Mouse (Mus musculus) heart, postnatal 10 days (tissue): ENCODE measurements at regions not wholly inside any gene's neighbourhood (a gene's known extent, or its start where the extent isn't known, plus 50 kb on each side); places are given as distances from the start of the nearest gene placed in this dataset.

Experiments used
- DNase-seq, 2 experiments: peaks; one replicate each; pipeline ENCODE4 v3.0.0; 2021
- intact Hi-C: fragments of 180-260 bp; cut with DNase I; formaldehyde crosslinking; loops from one replicate; pipeline ENCODE4 v1.15.1; 2025

DNA sequence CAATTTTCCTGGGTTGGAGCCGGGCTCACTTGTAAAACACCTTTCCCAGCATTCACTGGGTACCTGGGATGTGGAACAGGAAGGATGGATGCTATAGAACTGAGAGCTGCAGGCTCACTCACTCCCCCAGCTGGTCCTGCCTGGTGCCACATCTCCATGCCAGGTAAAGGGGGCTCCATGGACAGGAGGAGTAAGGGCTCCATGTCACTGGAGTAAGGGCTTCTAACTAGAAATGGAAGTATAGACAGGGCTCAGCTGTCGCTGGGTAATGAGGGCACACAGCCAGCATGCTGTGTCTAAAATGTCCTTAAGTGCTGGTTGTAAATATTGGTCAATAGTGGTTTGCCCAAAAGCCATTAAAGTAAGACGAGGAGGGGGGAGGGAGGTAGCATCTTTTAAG lies 99.4 kb upstream of the Gpr12 start:
- no peak for DNase-seq
- intact Hi-C loops = no loop called here

DNA sequence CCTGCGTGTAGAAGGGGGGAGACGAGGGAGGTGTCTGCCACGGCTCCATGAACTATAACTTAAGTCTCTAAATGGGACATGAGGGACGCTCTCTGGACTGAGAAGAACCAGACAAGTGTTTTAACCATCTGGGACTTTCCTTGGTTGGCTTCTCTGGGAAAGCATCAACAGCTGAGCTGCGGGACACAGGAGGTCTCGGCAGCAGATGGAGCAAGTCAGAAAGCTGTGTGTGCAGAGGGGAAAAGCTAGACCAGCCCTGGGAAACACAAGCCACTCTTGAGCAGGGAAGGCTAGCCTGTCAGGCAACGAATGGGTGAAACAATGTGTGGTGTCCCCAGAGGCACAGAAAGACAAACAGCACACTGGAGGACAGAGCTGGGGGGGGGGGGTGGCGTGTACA lies 98.5 kb upstream of the Gpr12 start:
- intact Hi-C loops = no loop called here
- DNase-seq = no peak

DNA sequence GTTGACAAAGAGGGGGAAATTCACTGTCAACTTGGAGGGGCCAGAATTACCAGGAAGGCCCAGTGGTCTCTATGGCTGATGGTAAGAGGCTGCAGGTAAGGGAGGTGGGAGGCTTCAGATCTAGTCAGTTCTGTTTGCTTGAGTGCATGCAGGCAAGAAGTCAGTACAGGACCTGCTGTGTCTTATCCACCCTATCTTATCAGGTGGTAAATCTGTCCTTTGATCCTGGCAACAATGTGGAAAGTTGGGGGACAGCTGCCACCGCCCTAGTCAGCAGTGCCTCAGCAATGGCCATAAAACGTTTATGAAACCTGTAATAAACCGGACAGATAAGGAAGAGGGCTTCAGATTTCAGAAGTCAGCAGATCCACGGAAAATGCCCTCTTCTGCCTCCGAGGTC lies 97.9 kb upstream of the Gpr12 start:
- intact Hi-C loops = no loop called here
- no peak for DNase-seq

DNA sequence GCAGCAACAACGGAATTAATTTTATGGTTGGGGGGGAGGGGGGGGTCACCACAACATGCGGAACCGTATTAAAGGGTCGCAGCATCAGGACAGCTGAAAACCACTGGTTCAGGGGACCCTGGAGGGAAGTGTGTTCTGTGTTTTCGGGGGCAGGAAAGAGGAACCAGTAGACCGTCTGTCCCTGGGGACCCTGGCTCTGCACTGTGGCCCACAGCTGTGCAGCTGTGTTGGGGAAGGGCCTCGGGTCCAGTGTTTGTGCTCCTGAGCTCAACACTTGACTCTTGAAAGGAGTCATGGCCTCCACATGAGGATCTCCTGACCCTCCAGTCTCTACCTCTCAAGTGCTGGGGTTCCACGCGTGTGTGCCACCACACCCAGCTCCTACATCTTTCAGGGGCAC lies 96.5 kb upstream of the Gpr12 start:
- intact Hi-C loops = no loop called here

DNA sequence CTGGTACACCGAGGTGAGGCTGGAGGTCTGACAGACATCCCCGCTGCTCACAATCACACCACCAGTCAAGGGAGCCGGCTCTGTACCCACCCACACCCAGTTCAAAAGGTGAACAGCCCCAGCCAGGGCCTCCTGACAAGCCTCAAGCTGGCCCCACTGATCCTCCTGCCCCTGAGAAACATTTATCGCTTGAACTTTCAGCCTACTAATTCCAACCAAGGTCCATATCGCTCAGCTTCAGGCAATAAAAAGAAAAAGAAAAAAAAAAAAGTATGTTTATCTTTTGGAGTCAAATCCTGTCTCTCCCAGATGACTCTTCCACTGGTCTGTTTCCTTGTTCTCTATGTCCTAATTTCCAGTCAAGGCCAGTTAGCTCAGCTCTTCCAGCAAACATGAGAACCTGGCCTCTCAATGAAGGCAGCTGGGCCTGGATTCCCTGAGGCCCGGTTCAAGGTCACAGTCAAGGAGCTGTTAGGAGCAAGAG lies 94.2 kb upstream of the Gpr12 start:
- DNase-seq = peak in 1 of 2 experiments; percentile 27
- intact Hi-C loops = loop anchor here (10.0 kb wide), 2 partner anchors 546 to 636 kb away; no protein-coding TSS in a partner anchor

More for the DNA sequence above, 96.5 kb upstream of the Gpr12 start:
- DNase-seq = peak in 1 of 2 experiments; percentile 46

DNA sequence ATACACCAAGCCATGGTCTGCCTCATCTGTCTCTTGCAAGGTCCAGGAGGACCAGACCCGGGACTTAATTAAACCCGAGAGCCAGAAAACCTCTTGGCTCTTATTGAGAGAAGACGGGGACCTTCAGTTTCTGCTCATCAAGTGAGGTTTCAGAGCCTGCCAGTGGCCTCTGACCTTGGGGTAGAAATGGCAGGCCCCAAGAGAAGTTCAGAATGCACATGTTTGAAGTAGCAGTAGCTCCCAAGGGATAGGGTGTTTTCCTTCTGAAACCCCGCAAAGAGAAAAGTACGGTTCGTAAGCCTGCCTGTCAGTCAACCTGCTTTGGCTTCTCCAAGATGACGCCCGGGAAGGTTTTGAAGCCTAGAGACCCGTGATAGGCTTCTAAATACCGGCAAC lies 93.7 kb upstream of the Gpr12 start:
- no peak for DNase-seq
- intact Hi-C loops = loop anchor here (10.0 kb wide), 2 partner anchors 546 to 636 kb away; no protein-coding TSS in a partner anchor

DNA sequence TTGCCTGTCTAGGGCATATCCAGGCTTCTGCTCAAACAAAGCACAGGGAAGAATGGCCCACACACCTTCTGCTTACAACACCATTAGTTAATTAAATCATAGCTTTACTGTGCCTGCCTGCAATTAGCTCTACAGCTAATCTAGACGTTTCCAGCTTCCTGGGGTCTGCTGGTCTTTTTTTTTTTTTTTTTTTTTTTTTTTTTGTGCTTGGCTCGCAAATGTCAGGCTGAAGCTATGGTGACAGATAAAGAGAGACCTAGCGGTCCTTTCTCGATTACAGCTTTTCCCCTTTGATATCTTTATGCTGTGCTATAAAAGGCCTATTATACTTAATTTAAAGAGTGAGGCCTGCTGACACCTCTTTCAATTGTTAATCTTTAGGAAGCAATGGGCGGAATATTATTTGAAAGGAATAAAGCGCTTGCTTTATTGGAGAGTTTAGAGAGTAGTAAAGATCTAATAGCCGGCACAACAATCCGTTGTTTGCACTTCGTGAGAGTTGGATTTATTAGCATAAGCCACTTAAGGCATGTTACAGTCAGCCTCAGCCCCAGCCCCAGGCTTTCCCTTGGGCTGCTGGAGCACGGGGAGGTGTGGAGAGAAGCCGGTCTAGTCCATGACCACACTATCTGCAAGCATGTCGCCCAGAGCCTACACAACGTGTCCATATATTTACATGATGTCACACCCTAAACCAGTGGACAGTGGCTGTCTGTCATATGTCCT lies 93.2 kb upstream of the Gpr12 start:
- no peak for DNase-seq
- intact Hi-C loops = loop anchor here (10.0 kb wide), 2 partner anchors 547 to 637 kb away; no protein-coding TSS in a partner anchor

DNA sequence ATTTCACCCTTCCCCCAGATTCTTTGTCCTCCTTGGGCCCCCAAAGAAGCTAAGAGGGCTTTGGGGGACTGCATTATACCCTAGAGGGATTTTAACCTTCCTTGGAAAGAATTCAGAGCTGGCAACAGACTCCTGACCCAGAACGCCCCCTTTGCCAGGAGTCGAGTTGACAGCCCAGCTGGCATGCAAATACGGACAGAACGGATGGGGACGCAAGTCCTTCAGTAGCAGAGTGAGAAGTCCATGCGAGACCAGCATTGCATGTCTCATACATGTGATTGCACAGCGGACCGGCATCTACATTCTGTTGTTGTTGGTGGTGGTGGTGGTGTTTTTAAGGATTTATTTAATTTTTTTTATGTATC lies 92.1 kb upstream of the Gpr12 start:
- no peak for DNase-seq
- intact Hi-C loops = loop anchor here (10.0 kb wide), 2 partner anchors 548 to 638 kb away; no protein-coding TSS in a partner anchor

DNA sequence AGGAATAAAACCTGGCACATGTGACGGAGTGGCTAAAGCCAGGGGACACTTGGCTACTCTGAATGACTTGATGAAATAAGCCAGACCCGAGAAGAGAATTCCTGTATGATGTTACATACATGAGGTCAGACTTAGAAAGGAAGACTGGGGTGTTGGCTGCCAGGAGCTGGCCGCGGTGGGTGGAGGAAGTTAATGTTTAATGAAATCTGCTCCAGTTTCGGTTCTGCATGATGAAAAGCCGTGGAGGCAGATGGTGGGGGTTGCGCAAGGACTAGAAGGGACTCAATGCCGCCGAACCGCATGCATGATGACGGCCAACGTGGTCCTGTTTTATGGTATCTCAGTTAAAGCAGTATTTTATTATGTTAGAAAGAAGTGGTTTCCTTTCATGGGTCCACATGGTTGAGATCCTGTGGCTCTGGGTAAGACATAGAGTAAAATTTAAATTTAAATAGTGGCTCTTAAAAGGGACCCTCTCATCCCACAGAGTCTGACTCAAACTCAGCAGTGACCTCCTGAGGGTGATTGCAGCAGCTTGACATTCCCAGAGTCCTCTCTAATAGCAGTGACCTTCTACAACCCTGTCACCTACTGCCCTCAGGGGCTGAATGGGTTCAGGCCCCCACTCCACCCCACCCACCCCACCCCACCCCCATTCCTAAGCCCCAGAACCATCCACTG lies 91.6 kb upstream of the Gpr12 start:
- intact Hi-C loops = loop anchor here (10.0 kb wide), 2 partner anchors 548 to 638 kb away; no protein-coding TSS in a partner anchor
- DNase-seq = peak; percentile 71 to 72

DNA sequence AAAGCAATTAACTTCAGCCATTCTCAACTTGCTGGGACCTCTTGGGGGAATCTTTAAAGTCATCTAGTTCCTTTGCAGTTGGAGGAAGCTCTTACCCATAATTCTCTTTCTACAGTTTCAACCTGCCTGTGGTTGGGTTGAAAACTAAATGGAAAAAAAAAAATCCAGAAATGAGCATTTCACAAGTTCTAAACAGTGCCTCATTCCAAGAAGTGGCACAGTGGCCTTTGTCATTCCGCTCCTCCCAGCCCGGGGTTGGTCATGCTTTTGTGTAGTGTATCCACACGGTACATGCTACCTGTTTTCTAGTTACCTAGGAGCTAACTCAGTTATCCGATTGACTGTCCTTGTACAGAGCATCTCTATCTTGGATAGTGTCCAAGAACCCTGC lies 90.8 kb upstream of the Gpr12 start:
- DNase-seq = no peak
- intact Hi-C loops = loop anchor here (1.0 to 10.0 kb wide), 4 partner anchors 31 to 639 kb away; no protein-coding TSS in a partner anchor

DNA sequence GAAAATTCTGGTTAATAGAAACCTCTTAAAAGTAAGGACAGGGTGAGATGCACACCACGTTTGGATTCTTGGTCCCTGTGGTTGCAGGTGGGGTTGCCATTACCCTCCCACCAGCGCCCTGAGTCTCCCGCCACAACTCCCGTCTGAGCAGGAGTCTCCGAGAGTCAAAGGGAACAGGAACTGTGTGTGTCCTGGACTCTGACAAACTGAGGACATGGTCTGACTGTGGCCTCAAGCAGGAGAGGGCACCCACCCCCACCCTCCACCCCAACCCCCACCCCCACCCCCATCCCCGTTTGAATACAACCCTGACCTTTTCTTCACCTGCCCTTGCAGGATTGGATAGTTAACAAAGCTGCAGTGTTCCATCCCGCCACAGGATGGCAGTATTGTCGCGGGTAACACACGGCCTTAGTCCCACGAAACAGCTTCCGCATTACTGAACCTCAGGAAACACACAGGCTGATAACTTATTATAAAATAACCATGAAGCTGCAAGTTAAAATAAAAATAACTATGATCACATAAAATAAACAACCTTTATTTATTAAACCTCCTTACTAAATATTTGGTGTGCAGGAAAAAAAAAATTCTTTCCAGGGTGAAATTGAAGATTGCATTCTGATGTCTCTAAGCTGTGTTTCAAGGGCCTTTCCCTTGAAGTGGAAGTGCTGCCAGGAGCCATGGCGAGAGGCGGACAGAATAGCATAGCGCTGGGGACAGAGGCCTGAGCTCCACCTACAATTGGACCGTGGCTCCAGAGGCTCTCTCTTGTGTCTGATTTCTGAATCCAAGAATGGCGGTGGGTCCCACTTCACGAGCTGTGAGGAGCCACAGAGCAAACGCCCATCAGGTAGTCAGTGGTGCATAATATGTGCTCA lies 90.2 kb upstream of the Gpr12 start:
- intact Hi-C loops = loop anchor here (1.0 to 10.0 kb wide), 4 partner anchors 32 to 640 kb away; no protein-coding TSS in a partner anchor
- peak; percentile 79 to 87 for DNase-seq

DNA sequence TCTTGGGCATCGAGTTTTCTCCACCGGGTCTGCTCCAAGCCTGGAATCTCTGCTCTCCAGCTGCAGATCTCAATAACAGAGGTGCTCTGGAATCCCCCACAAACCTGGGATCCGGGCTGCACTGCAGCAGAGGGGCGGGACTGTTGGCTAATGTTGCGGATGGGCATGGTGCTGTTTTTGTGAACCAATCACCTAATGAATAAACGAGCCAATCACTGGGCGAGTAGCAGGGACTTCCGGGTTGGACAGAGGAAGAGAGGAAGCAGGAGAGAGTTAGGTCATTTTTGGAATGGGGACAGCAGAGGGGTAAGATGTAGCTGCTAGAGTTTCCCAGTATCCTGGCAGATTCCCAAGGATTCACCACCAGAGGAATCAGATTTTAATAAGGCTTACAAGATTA lies 76.7 kb upstream of the Gpr12 start:
- no peak for DNase-seq
- intact Hi-C loops = no loop called here

DNA sequence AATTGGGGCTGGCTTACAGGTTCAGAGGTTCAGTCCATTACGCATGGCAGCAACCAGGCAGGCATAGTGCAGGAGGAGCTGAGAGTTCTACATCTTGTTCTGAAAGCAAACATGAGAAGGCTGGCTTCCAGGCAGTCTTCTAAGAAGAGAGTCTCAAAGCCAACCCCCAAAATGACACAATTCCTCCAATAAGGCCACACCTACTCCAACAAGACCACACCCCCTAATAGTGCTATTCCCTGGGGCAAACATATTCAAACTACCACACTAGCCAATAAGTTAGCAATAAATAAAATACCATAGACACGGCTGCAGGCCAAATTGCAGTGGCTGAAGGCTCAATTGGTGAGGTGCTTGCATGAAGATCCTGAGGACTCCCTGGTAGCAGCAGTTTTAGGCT lies 72.2 kb upstream of the Gpr12 start:
- no peak for DNase-seq
- intact Hi-C loops = no loop called here

DNA sequence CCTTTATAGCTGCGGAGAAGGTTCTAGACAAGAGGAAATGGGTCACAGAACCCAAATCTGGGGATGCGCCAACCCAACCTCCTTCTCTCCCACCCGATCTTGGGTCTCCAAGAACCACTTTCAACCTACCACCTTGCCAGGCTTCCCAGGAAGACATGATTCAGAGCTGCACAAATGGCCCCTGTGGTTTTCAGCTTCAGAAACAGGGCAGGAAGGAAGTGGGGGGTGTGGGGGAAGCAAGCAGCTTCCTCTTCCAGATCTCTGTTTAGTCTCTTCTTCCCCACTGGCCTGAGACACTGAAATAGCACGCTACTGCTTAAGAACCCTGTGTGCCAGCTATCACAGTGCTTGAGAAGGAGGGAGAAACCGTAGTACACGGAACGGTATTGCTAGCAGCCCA lies 70.4 kb upstream of the Gpr12 start:
- intact Hi-C loops = no loop called here
- no peak for DNase-seq

DNA sequence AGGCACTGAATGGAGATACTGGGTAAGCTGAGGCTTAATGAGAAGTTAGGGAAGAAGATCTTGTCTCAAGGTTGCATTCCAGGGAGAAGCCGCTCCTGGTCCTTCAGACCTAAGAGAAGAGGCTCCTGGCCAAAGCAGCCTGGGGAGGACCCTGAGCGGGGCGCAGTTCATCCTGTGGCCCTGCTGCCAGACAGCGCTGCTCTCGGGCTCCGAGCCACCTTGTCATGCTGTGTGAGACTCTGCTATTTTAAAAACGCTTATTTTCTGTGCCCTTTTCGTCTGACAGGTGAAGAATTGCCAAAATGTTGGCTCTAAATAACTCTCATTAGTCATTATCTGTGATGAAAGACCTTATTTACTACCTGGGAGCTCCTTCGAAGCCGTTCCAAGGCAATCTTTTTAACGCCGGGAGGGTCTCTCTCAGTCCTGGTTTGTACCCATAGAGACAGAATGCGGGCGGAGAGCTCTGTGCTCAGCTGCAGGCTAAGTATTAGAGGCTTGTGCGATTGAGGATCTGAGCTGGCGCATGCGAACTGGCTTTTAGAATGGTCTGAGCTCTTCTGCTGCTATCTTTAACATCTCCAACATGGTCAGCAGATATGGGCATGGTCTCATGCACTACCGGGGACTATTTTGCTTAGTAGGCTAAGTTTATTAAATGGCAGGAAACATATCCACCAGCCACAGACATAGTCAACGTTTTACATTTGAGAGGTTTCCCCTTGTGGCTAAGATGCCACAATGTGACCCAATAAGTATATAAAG lies 68.8 kb upstream of the Gpr12 start:
- intact Hi-C loops = no loop called here
- no peak for DNase-seq

DNA sequence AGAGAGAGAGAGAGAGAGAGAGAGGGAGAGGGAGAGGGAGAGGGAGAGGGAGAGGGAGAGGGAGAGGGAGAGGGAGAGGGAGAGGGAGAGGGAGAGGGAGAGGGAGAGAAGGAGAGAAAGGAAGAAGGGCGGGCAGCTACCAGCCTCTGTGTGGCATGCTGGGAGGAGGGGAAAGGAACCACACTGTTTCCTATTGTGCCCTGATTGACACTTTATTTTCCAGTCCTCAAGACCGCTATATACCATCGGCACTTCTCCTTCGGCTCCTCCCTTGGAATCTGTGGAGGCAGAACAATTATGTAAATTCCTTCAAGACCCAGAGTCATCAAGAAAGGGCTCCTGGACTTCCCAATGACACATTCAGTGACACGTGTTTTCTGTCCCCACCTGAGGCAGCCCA lies 67.8 kb upstream of the Gpr12 start:
- DNase-seq = no peak
- intact Hi-C loops = no loop called here

DNA sequence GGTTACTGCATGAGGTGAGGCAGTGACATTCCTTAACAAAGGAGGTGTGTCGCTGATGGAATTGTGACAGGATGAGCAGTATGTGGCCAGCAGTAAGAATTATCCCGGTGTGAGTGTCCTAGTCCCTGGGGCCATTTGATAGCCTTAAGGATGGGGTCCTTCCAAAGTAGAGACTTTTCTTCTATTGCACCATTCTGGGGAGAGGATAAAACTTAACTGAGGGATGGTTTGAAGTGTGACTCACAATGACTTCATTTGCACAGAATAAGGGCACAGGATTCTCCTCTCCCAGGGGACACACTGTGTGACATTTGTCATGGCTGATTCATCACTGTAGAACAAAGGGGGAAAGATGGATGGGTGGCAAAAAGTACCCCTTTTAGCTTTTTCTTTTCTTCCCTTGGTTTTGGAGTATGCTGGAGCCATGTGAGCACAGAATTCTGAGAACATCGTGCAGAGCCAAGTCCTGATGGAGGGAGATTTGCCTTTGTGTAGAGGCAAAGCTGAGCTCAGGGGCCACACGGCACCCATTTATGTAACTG lies 63.6 kb upstream of the Gpr12 start:
- intact Hi-C loops = no loop called here
- DNase-seq = no peak

DNA sequence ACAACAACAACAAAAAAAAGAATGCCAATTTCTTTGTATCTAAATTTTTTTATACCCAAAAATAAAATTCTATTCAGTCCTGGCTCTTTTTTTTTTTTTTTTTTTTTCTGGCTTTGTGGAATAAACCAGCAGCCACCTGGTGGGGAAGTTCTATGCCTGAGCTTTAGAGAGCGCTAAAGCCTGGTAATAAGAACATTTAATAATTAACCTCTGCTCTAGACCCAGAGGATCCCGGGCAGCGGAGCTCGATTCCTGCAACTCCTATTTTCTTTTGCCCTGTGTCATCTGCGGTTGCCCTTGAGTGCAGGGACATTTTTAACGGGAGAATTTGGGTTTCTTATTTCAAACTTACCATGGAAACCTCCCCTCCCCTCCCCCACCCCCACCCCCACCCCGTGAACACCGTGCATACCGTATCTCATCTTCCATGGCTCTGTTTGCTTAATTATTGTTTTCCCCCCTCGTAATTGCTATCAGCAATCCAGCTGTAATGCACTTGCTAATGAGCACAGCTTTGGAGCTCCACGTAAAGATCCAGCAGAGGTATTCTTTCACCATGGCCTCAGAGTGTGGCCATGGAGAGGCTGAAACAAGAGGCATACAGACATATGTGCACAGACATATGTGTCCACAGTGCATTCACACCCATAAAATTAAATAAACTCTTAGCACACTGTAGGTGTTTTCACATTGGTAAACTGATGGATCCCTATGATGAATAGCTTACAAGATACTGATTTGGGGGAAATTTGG lies 62.8 kb upstream of the Gpr12 start:
- no peak for DNase-seq
- intact Hi-C loops = no loop called here

DNA sequence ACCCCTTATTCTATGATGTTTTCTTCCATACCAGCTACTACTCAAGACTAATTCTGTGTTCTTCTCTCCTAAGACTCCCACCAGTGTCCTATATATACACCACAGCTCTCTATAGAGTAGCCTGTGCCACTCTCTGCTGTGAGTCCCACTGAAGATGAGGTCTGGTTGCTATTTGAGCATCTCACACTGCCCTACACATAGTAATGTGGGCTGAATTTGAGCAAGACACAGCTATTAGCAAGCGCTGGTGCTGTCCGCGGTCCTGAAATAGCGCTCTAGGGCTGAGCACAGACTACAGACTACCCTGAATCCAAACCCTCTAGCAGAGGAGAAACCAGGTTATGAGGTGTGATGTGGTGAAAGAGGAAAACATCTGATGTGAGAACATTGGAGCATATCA lies 59.5 kb upstream of the Gpr12 start:
- peak; percentile 67 to 82 for DNase-seq
- intact Hi-C loops = no loop called here
